Mouse (Mus musculus): ENCODE measurements around the gene Nphp4. TPM values are rescaled to one million over a fixed set of nuclear protein-coding genes. Genes with fewer than 3 reads are reported as not detected.
A peak's percentile ranks its signal among the peaks of the same experiment; 100 is the strongest.
"Not testable (repeated sequence)": the region's sequence is repeated elsewhere in the genome, so short reads cannot be mapped to it uniquely, and the experiment has no call there.

Gene Nphp4
- polyA plus RNA-seq, 1 experiment from 2014 or later = 5.5 TPM

- no peak overlapping the region for H3K9ac ChIP-seq (ENCODE audit: low read depth, low read length)
- peaks cover 3% of the 10 kb centered on the region; the same call in 1 of the 2 replicates for H3K36me3 ChIP-seq (ENCODE audit: control insufficient read depth, insufficient read depth, low read length)
- no peaks in the 10 kb centered on the region for H3K27me3 ChIP-seq (replicated peaks; ENCODE audit: control insufficient read depth, insufficient read depth, low read length)
- H3K4me3 ChIP-seq (ENCODE audit: low read length) = no peak overlapping the region
- 53% methylated on average over 8 of the region's 8 CpGs for WGBS
- peaks cover 14% of the 10 kb centered on the region for H3K4me1 ChIP-seq (ENCODE audit: control insufficient read depth, insufficient read depth, low read depth, low read length)
- H3K9me3 ChIP-seq (ENCODE audit: control insufficient read depth, low read length) = no peaks in the 10 kb centered on the region
- no peak overlapping the region for H3K4me2 ChIP-seq (ENCODE audit: low read length)
- H3K27ac ChIP-seq (ENCODE audit: low read depth, low read length) = no peak overlapping the region
- no peak for ATAC-seq
Observed at GRCm38 (mm10) chr4:152546481-152546880, 70.0 kb downstream of the Nphp4 start.

GRCm38 (mm10) chr4:152547886-152548663 is 71.6 kb downstream of the Nphp4 start:
- H3K4me3 ChIP-seq (ENCODE audit: low read length) = no peak overlapping the region
- H3K27ac ChIP-seq (ENCODE audit: low read depth, low read length) = peak overlapping the region; percentile 26; the same call in 1 of the 2 replicates
- peak overlapping the region; percentile 13; the same call in 1 of the 2 replicates for H3K4me2 ChIP-seq (ENCODE audit: low read length)
- H3K9ac ChIP-seq (ENCODE audit: low read depth, low read length) = 0 out of 2 replicates have a peak overlapping the region, but pooled peaks have one; percentile 20
- 29% methylated on average over 37 of the region's 37 CpGs for WGBS
- H3K27me3 ChIP-seq (replicated peaks; ENCODE audit: control insufficient read depth, insufficient read depth, low read length) = no peaks in the 10 kb centered on the region
- no peaks in the 10 kb centered on the region for H3K36me3 ChIP-seq (ENCODE audit: control insufficient read depth, insufficient read depth, low read length)
- peak; percentile 22; the same call in 1 of the 2 replicates for ATAC-seq
- peaks cover 14% of the 10 kb centered on the region for H3K4me1 ChIP-seq (ENCODE audit: control insufficient read depth, insufficient read depth, low read depth, low read length)
- H3K9me3 ChIP-seq (ENCODE audit: control insufficient read depth, low read length) = no peaks in the 10 kb centered on the region

DNA sequence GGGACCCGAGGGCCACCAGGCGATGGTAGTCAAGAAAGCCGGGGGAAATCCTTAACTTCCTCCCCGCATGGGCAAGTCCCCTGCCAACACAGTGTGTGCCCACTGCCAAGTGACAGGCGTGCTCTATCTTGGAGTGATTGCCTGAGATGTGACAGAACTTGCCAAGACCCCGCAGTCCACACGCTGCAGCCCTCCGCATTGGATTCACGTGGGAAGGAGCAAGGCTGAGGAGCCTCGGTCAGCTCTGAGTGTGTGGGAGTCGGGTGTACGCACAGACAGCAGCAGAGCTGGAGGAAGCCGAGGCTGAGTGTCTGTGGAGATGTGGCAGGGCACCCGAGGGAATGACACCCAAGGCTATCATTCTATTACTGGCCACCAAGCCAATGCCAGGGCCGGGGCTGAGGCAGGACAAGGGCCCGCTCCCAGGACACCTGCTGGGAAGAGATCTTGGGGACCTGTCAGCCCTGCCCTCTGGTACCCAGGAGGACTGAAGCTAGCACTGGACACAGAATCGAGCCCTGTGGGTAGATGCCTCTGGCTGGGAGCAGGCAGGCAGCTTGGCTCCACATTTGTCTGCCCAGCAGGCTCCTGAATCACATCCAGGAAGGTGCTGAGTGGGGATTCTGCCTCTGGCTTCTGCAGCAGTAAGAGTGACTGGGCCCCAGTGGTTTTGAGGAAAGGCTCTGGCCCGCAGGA is 73.1 kb downstream of the Nphp4 start:
- Histone ChIP-seq H3K4me2 (ENCODE audit: low read length) (no peak overlapping the region), H3K27me3 (replicated peaks; ENCODE audit: control insufficient read depth, insufficient read depth, low read length) (no peaks in the 10 kb centered on the region), H3K9ac (ENCODE audit: low read depth, low read length) (no peak overlapping the region), H3K4me3 (ENCODE audit: low read length) (no peak overlapping the region), H3K36me3 (ENCODE audit: control insufficient read depth, insufficient read depth, low read length) (no peaks in the 10 kb centered on the region), H3K4me1 (ENCODE audit: control insufficient read depth, insufficient read depth, low read depth, low read length) (peaks cover 14% of the 10 kb centered on the region), H3K27ac (ENCODE audit: low read depth, low read length) (no peak overlapping the region), H3K9me3 (ENCODE audit: control insufficient read depth, low read length) (no peaks in the 10 kb centered on the region)
- WGBS = 80% methylated on average over 18 of the region's 18 CpGs
- ATAC-seq = no peak

DNA sequence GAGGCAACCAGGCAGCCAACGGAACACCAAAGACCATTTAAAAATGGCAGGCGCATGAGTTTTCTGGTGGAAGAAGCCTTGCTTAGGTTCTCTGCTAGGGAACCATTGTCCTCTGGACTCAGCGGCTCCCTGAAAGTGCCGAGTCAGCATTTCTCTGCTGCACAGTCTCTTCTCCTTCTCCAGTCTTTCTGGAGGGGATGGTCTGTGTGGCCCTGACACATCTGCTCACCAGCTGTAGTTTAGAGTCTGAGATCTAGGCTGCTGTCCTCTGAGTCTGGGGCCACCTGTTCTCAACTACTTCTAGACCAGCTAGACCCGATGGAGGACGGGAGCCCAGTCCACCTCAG is 73.7 kb downstream of the Nphp4 start:
- WGBS = 88% methylated on average over 6 of the region's 6 CpGs

GRCm38 (mm10) chr4:152553582-152554285 is 77.2 kb downstream of the Nphp4 start:
- no peaks in the 10 kb centered on the region for H3K9me3 ChIP-seq (ENCODE audit: control insufficient read depth, low read length)
- H3K4me2 ChIP-seq (ENCODE audit: low read length) = no peak overlapping the region
- H3K9ac ChIP-seq (ENCODE audit: low read depth, low read length) = no peak overlapping the region
- H3K4me1 ChIP-seq (ENCODE audit: control insufficient read depth, insufficient read depth, low read depth, low read length) = peaks cover 13% of the 10 kb centered on the region
- H3K36me3 ChIP-seq (ENCODE audit: control insufficient read depth, insufficient read depth, low read length) = no peaks in the 10 kb centered on the region
- H3K27me3 ChIP-seq (replicated peaks; ENCODE audit: control insufficient read depth, insufficient read depth, low read length) = no peaks in the 10 kb centered on the region
- no peak overlapping the region for H3K27ac ChIP-seq (ENCODE audit: low read depth, low read length)
- ATAC-seq = no peak
- 87% methylated on average over 8 of the region's 8 CpGs for WGBS
- H3K4me3 ChIP-seq (ENCODE audit: low read length) = no peak overlapping the region

More for the DNA sequence above, 73.7 kb downstream of the Nphp4 start:
- no peak for ATAC-seq
- Histone ChIP-seq H3K4me1 (ENCODE audit: control insufficient read depth, insufficient read depth, low read depth, low read length) (peaks cover 14% of the 10 kb centered on the region), H3K9me3 (ENCODE audit: control insufficient read depth, low read length) (no peaks in the 10 kb centered on the region), H3K27ac (ENCODE audit: low read depth, low read length) (no peak overlapping the region), H3K36me3 (ENCODE audit: control insufficient read depth, insufficient read depth, low read length) (no peaks in the 10 kb centered on the region), H3K9ac (ENCODE audit: low read depth, low read length) (no peak overlapping the region), H3K27me3 (replicated peaks; ENCODE audit: control insufficient read depth, insufficient read depth, low read length) (no peaks in the 10 kb centered on the region), H3K4me2 (ENCODE audit: low read length) (no peak overlapping the region), H3K4me3 (ENCODE audit: low read length) (no peak overlapping the region)

DNA sequence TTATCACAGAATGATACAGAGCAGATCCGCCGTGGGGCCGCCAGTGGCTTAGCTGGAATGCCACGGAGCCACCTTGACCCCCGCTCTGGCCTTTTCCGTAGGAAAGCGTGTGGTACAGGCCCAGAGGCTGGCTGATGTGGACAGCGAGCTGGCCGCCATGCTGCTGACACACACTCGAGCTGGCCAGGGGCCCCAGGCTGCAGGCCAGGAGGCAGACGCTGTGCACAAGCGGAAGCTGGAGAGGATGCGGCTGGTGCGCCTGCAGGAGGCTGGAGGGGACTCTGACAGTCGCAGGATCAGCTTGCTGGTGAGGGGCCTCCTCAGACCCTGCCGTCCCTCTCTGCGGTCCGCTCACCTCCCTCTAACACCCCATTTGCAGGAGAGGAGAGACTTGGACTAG is 77.9 kb downstream of the Nphp4 start:
- H3K9ac ChIP-seq (ENCODE audit: low read depth, low read length) = no peak overlapping the region
- H3K27me3 ChIP-seq (replicated peaks; ENCODE audit: control insufficient read depth, insufficient read depth, low read length) = no peaks in the 10 kb centered on the region
- peaks cover 18% of the 10 kb centered on the region for H3K4me1 ChIP-seq (ENCODE audit: control insufficient read depth, insufficient read depth, low read depth, low read length)
- no peak overlapping the region for H3K4me2 ChIP-seq (ENCODE audit: low read length)
- no peak for ATAC-seq
- H3K36me3 ChIP-seq (ENCODE audit: control insufficient read depth, insufficient read depth, low read length) = no peaks in the 10 kb centered on the region
- H3K9me3 ChIP-seq (ENCODE audit: control insufficient read depth, low read length) = no peaks in the 10 kb centered on the region
- no peak overlapping the region for H3K4me3 ChIP-seq (ENCODE audit: low read length)
- 58% methylated on average over 18 of the region's 18 CpGs for WGBS
- no peak overlapping the region for H3K27ac ChIP-seq (ENCODE audit: low read depth, low read length)

GRCm38 (mm10) chr4:152555806-152556205 is 79.3 kb downstream of the Nphp4 start:
- not testable (repeated sequence) for H3K9me3 ChIP-seq (ENCODE audit: control insufficient read depth, low read length); H3K27ac ChIP-seq (ENCODE audit: low read depth, low read length); H3K9ac ChIP-seq (ENCODE audit: low read depth, low read length); H3K4me3 ChIP-seq (ENCODE audit: low read length); H3K4me2 ChIP-seq (ENCODE audit: low read length); H3K27me3 ChIP-seq (replicated peaks; ENCODE audit: control insufficient read depth, insufficient read depth, low read length); H3K36me3 ChIP-seq (ENCODE audit: control insufficient read depth, insufficient read depth, low read length); ATAC-seq
- WGBS = 63% methylated on average over 3 of the region's 3 CpGs
- H3K4me1 ChIP-seq (ENCODE audit: control insufficient read depth, insufficient read depth, low read depth, low read length) = peaks cover 19% of the 10 kb centered on the region

GRCm38 (mm10) chr4:152558246-152558645 is 81.7 kb downstream of the Nphp4 start:
- 10% methylated on average over 17 of the region's 17 CpGs for WGBS
- Histone ChIP-seq H3K4me3 (ENCODE audit: low read length) (no peak overlapping the region), H3K9ac (ENCODE audit: low read depth, low read length) (peak overlapping the region; percentile 41; the same call in 1 of the 2 replicates), H3K27me3 (replicated peaks; ENCODE audit: control insufficient read depth, insufficient read depth, low read length) (no peaks in the 10 kb centered on the region), H3K4me1 (ENCODE audit: control insufficient read depth, insufficient read depth, low read depth, low read length) (peaks cover 19% of the 10 kb centered on the region), H3K36me3 (ENCODE audit: control insufficient read depth, insufficient read depth, low read length) (no peaks in the 10 kb centered on the region), H3K27ac (ENCODE audit: low read depth, low read length) (peak overlapping the region; percentile 49; the same call in 1 of the 2 replicates), H3K4me2 (ENCODE audit: low read length) (no peak overlapping the region; the same call in 1 of the 2 replicates), H3K9me3 (ENCODE audit: control insufficient read depth, low read length) (no peaks in the 10 kb centered on the region)
- peak; percentile 81 for ATAC-seq

GRCm38 (mm10) chr4:152568006-152568405 is 91.5 kb downstream of the Nphp4 start:
- H3K27me3 ChIP-seq (replicated peaks; ENCODE audit: control insufficient read depth, insufficient read depth, low read length) = no peaks in the 10 kb centered on the region
- WGBS = 64% methylated on average over 4 of the region's 4 CpGs

More at GRCm38 (mm10) chr4:152568006-152568405, 91.5 kb downstream of the Nphp4 start:
- Histone ChIP-seq H3K36me3 (ENCODE audit: control insufficient read depth, insufficient read depth, low read length) (no peaks in the 10 kb centered on the region), H3K4me2 (ENCODE audit: low read length) (no peak overlapping the region), H3K4me3 (ENCODE audit: low read length) (no peak overlapping the region), H3K9ac (ENCODE audit: low read depth, low read length) (0 out of 2 replicates have a peak overlapping the region, but pooled peaks have one; percentile 50), H3K9me3 (ENCODE audit: control insufficient read depth, low read length) (no peaks in the 10 kb centered on the region), H3K27ac (ENCODE audit: low read depth, low read length) (peak overlapping the region; percentile 68), H3K4me1 (ENCODE audit: control insufficient read depth, insufficient read depth, low read depth, low read length) (peaks cover 15% of the 10 kb centered on the region)
- peak; percentile 31; the same call in 1 of the 2 replicates for ATAC-seq

Measured in hindbrain, embryonic 16.5 days (tissue).